Mouse (Mus musculus) embryonic fibroblast, embryonic 13.5 days (primary cell): ENCODE measurements around the gene Gpn2.

ENCODE experiments used
- CTCF ChIP-seq: IDR thresholded peaks from 2 replicates; pipeline ENCODE4 v1.5.1; 2011; ENCODE audit warnings: mild to moderate bottlenecking, control low read depth, low read length, moderate library complexity, borderline replicate concordance; ENCODE audit not compliant: insufficient read depth
- POLR2A ChIP-seq: IDR thresholded peaks from 2 replicates; pipeline ENCODE4 v1.6.1; 2011; ENCODE audit warnings: low read depth, mild to moderate bottlenecking, control low read depth, low read length, moderate library complexity

DNA sequence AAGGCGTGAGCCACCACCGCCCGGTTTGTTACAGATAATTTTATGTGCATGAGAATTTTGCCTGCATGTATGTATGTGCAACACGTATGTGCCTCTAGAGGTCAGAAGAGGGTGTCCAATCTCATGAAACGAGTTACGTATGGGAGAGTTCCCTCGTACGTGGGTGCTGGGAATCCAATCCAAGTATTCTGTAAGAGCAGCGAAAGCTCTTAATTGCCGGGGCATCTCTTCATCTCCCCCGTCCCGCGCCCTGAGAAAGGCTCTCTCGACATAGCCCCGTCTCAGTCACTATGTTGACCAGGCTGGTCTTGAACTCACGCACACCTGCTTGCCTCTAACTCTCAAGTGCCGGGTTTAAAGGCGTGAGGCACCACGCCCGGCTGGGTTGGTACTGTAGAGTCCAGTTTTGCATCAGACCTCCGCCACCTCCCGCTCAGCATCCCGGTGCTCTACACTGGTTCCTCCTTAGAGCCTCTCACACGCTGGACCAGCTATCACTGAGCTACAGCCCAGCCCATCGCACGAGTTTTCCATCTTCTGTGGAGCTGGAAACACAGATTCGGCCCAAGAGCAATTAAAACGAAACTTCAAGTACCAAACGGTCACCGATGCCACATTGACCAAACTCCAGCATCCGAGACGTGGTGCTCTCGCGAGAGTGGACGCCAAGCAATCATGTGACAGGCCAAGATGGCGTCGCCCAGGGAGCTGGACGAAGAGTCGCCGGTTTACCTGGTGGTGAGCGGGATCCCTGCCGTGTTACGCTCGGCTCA lies 9.9 kb upstream of the Gpn2 start, which contains the start of gene Gpatch3:
- TF ChIP-seq CTCF (no peak), POLR2A (peak; percentile 96)
